Mouse (Mus musculus) megakaryocyte, embryonic 14.5 days (primary cell): Measurements from ENCODE around the gene Eml6.

Experiments used
- FLI1 ChIP-seq: IDR thresholded peaks from 2 replicates; pipeline ENCODE4 v1.6.1; 2012; ENCODE audit warnings: low read length, inconsistent platforms, mixed read lengths
- GATA1 ChIP-seq: IDR thresholded peaks from 3 replicates; pipeline ENCODE4 v1.6.1; 2012; ENCODE audit warnings: mixed read lengths, low read length, inconsistent platforms, borderline replicate concordance

- TF ChIP-seq FLI1 (no peak), GATA1 (no peak)
Observed at GRCm38 (mm10) chr11:29694754-29695153, 331.1 kb downstream of the Eml6 start.
